Mouse (Mus musculus): ENCODE data around the gene Tmem14a. TPM values are rescaled to one million over a fixed set of nuclear protein-coding genes. Genes with fewer than 3 reads are reported as not detected.
"Not testable (repeated sequence)": the region's sequence is repeated elsewhere in the genome, so short reads cannot be mapped to it uniquely, and the experiment has no call there.

Tmem14a gene
- polyA plus RNA-seq, 1 experiment from 2014 or later, result 17.7 TPM

- ATAC-seq (replicated peaks), result no peak
- no peaks in the 10 kb centered on the region for H3K4me1 ChIP-seq
- H3K9ac ChIP-seq (replicated peaks), result no peak overlapping the region
- no peak overlapping the region for H3K4me2 ChIP-seq (replicated peaks)
- no peaks in the 10 kb centered on the region for H3K36me3 ChIP-seq
- no peaks in the 10 kb centered on the region for H3K27me3 ChIP-seq
- WGBS, result 57% methylated on average over 3 of the region's 3 CpGs
- H3K27ac ChIP-seq (replicated peaks), result no peak overlapping the region
- H3K4me3 ChIP-seq, result no peak overlapping the region
- H3K9me3 ChIP-seq, result no peaks in the 10 kb centered on the region
Observed at GRCm38 (mm10) chr1:21256391-21256790, 38.0 kb downstream of the Tmem14a start.

- 82% methylated on average over 5 of the region's 5 CpGs for WGBS
- H3K4me3 ChIP-seq, result no peak overlapping the region
Observed at GRCm38 (mm10) chr1:21256871-21257270, 38.5 kb downstream of the Tmem14a start.

GRCm38 (mm10) chr1:21259981-21260380 is 41.6 kb downstream of the Tmem14a start:
- not testable (repeated sequence) for ATAC-seq (replicated peaks); H3K27ac ChIP-seq (replicated peaks); H3K9ac ChIP-seq (replicated peaks); H3K36me3 ChIP-seq; H3K4me2 ChIP-seq (replicated peaks); H3K4me1 ChIP-seq; H3K4me3 ChIP-seq; H3K27me3 ChIP-seq; H3K9me3 ChIP-seq
- WGBS, result 85% methylated on average over 8 of the region's 8 CpGs

More at GRCm38 (mm10) chr1:21256871-21257270, 38.5 kb downstream of the Tmem14a start:
- H3K27me3 ChIP-seq, result no peaks in the 10 kb centered on the region
- no peak overlapping the region for H3K4me2 ChIP-seq (replicated peaks)
- no peak for ATAC-seq (replicated peaks)
- no peaks in the 10 kb centered on the region for H3K36me3 ChIP-seq
- no peak overlapping the region for H3K27ac ChIP-seq (replicated peaks)
- no peaks in the 10 kb centered on the region for H3K4me1 ChIP-seq
- H3K9me3 ChIP-seq, result no peaks in the 10 kb centered on the region
- H3K9ac ChIP-seq (replicated peaks), result no peak overlapping the region

- no peaks in the 10 kb centered on the region for H3K36me3 ChIP-seq
- 95% methylated on average over 5 of the region's 5 CpGs for WGBS
Observed at GRCm38 (mm10) chr1:21262401-21262800, 44.0 kb downstream of the Tmem14a start.

GRCm38 (mm10) chr1:21263986-21264385 is 45.6 kb downstream of the Tmem14a start:
- H3K4me3 ChIP-seq, result no peak overlapping the region
- 85% methylated on average over 4 of the region's 4 CpGs for WGBS

More at GRCm38 (mm10) chr1:21262401-21262800, 44.0 kb downstream of the Tmem14a start:
- Histone ChIP-seq H3K27ac (replicated peaks) (no peak overlapping the region), H3K4me1 (no peaks in the 10 kb centered on the region), H3K9ac (replicated peaks) (no peak overlapping the region), H3K4me2 (replicated peaks) (no peak overlapping the region), H3K9me3 (no peaks in the 10 kb centered on the region), H3K4me3 (no peak overlapping the region), H3K27me3 (no peaks in the 10 kb centered on the region)
- no peak for ATAC-seq (replicated peaks)

GRCm38 (mm10) chr1:21264747-21265146 is 46.4 kb downstream of the Tmem14a start:
- Histone ChIP-seq H3K27me3 (no peaks in the 10 kb centered on the region), H3K4me1 (no peaks in the 10 kb centered on the region), H3K36me3 (no peaks in the 10 kb centered on the region), H3K4me2 (replicated peaks) (no peak overlapping the region), H3K4me3 (no peak overlapping the region), H3K9me3 (no peaks in the 10 kb centered on the region), H3K9ac (replicated peaks) (no peak overlapping the region), H3K27ac (replicated peaks) (no peak overlapping the region)
- 83% methylated on average over 8 of the region's 8 CpGs for WGBS
- no peak for ATAC-seq (replicated peaks)

More at GRCm38 (mm10) chr1:21263986-21264385, 45.6 kb downstream of the Tmem14a start:
- ATAC-seq (replicated peaks), result no peak
- no peak overlapping the region for H3K9ac ChIP-seq (replicated peaks)
- no peak overlapping the region for H3K4me2 ChIP-seq (replicated peaks)
- no peaks in the 10 kb centered on the region for H3K36me3 ChIP-seq
- H3K27me3 ChIP-seq, result no peaks in the 10 kb centered on the region
- H3K27ac ChIP-seq (replicated peaks), result no peak overlapping the region
- H3K4me1 ChIP-seq, result no peaks in the 10 kb centered on the region
- no peaks in the 10 kb centered on the region for H3K9me3 ChIP-seq

- Histone ChIP-seq H3K4me3 (no peak overlapping the region), H3K4me1 (0 out of 2 replicates have a peak, but pooled peaks cover 2% of the 10 kb centered on the region), H3K9ac (replicated peaks) (no peak overlapping the region), H3K36me3 (no peaks in the 10 kb centered on the region), H3K4me2 (replicated peaks) (no peak overlapping the region), H3K27ac (replicated peaks) (no peak overlapping the region), H3K9me3 (no peaks in the 10 kb centered on the region), H3K27me3 (no peaks in the 10 kb centered on the region)
- no peak for ATAC-seq (replicated peaks)
- 84% methylated on average over 1 of the region's 1 CpGs for WGBS
Observed at GRCm38 (mm10) chr1:21266766-21267165, 48.4 kb downstream of the Tmem14a start.

GRCm38 (mm10) chr1:21267466-21267865 is 49.1 kb downstream of the Tmem14a start:
- not testable (repeated sequence) for ATAC-seq (replicated peaks)

GRCm38 (mm10) chr1:21271343-21272055 is 53.1 kb downstream of the Tmem14a start:
- H3K4me2 ChIP-seq (replicated peaks), result peak overlapping the region; percentile 39
- ATAC-seq (replicated peaks), result peak; percentile 79
- no peaks in the 10 kb centered on the region for H3K9me3 ChIP-seq
- H3K36me3 ChIP-seq, result no peaks in the 10 kb centered on the region
- peaks cover 5% of the 10 kb centered on the region; the same call in 1 of the 2 replicates for H3K4me1 ChIP-seq
- no peaks in the 10 kb centered on the region for H3K27me3 ChIP-seq
- no peak overlapping the region for H3K27ac ChIP-seq (replicated peaks)
- no peak overlapping the region for H3K9ac ChIP-seq (replicated peaks)
- H3K4me3 ChIP-seq, result peak overlapping the region; percentile 24
- WGBS, result 24% methylated on average over 18 of the region's 18 CpGs

More at GRCm38 (mm10) chr1:21267466-21267865, 49.1 kb downstream of the Tmem14a start:
- not testable (repeated sequence) for H3K4me2 ChIP-seq (replicated peaks); H3K9me3 ChIP-seq; H3K27ac ChIP-seq (replicated peaks); H3K4me1 ChIP-seq; H3K27me3 ChIP-seq; H3K36me3 ChIP-seq; H3K9ac ChIP-seq (replicated peaks); H3K4me3 ChIP-seq
- WGBS, result 89% methylated on average over 6 of the region's 7 CpGs

GRCm38 (mm10) chr1:21272056-21272431 is 53.7 kb downstream of the Tmem14a start:
- 21% methylated on average over 14 of the region's 14 CpGs for WGBS
- H3K27me3 ChIP-seq, result no peaks in the 10 kb centered on the region
- H3K4me2 ChIP-seq (replicated peaks), result peak overlapping the region; percentile 39
- H3K9me3 ChIP-seq, result no peaks in the 10 kb centered on the region
- H3K27ac ChIP-seq (replicated peaks), result no peak overlapping the region
- peak; percentile 59 for ATAC-seq (replicated peaks)
- peaks cover 5% of the 10 kb centered on the region; the same call in 1 of the 2 replicates for H3K4me1 ChIP-seq
- H3K36me3 ChIP-seq, result no peaks in the 10 kb centered on the region
- no peak overlapping the region for H3K9ac ChIP-seq (replicated peaks)
- peak overlapping the region; percentile 24 for H3K4me3 ChIP-seq

- no peak overlapping the region for H3K4me2 ChIP-seq (replicated peaks)
- H3K27ac ChIP-seq (replicated peaks), result no peak overlapping the region
- H3K4me3 ChIP-seq, result no peak overlapping the region
- no peak for ATAC-seq (replicated peaks)
- peaks cover 5% of the 10 kb centered on the region; the same call in 1 of the 2 replicates for H3K4me1 ChIP-seq
- H3K27me3 ChIP-seq, result no peaks in the 10 kb centered on the region
- no peaks in the 10 kb centered on the region for H3K36me3 ChIP-seq
- no peak overlapping the region for H3K9ac ChIP-seq (replicated peaks)
- H3K9me3 ChIP-seq, result no peaks in the 10 kb centered on the region
- 93% methylated on average over 6 of the region's 6 CpGs for WGBS
Observed at GRCm38 (mm10) chr1:21273091-21273490, 54.7 kb downstream of the Tmem14a start.

GRCm38 (mm10) chr1:21274437-21275040 is 56.2 kb downstream of the Tmem14a start:
- H3K4me2 ChIP-seq (replicated peaks), result no peak overlapping the region
- 86% methylated on average over 2 of the region's 2 CpGs for WGBS
- H3K27ac ChIP-seq (replicated peaks), result no peak overlapping the region
- H3K9me3 ChIP-seq, result no peaks in the 10 kb centered on the region
- H3K4me3 ChIP-seq, result no peak overlapping the region
- H3K27me3 ChIP-seq, result no peaks in the 10 kb centered on the region
- no peaks in the 10 kb centered on the region for H3K36me3 ChIP-seq
- H3K4me1 ChIP-seq, result peaks cover 5% of the 10 kb centered on the region; the same call in 1 of the 2 replicates
- no peak overlapping the region for H3K9ac ChIP-seq (replicated peaks)
- no peak for ATAC-seq (replicated peaks)

All from forebrain, embryonic 15.5 days (tissue).